Mouse (Mus musculus) cerebellum, adult 2 months (tissue): ENCODE data around the gene Rnls. TPM values are rescaled to one million over a fixed set of nuclear protein-coding genes. Genes with fewer than 3 reads are reported as not detected.

ENCODE experiments used
- DNase-seq, 2 experiments: peaks; one replicate each; pipeline ENCODE4 v3.0.0; 2021
- H3K27ac ChIP-seq: fragments of 200-500 bp; 2 replicates; pipeline ENCODE4 v1.5.1; 2012; ENCODE audit warnings: low read length, control low read depth, inconsistent platforms; ENCODE audit not compliant: insufficient read depth
- H3K27me3 ChIP-seq: fragments of 200-500 bp; 2 replicates; pipeline ENCODE4 v1.6.1; 2012; ENCODE audit warnings: inconsistent platforms, mild to moderate bottlenecking, low read length, moderate library complexity; ENCODE audit not compliant: control insufficient read depth, insufficient read depth
- H3K4me1 ChIP-seq: fragments of 200-500 bp; 2 replicates; pipeline ENCODE4 v1.6.1; 2011; ENCODE audit warnings: low read length; ENCODE audit not compliant: control insufficient read depth, insufficient read depth
- H3K4me3 ChIP-seq: fragments of 200-500 bp; replicated peaks from 2 replicates; pipeline ENCODE3; 2011; ENCODE audit warnings: mild to moderate bottlenecking, low read depth, low read length, control low read depth; ENCODE audit not compliant: insufficient read depth
- CTCF ChIP-seq: fragments of 200-500 bp; IDR thresholded peaks from 2 replicates; pipeline ENCODE4 v1.5.1; 2011; ENCODE audit warnings: low read depth, mild to moderate bottlenecking, control low read depth, low read length, moderate library complexity, borderline replicate concordance; ENCODE audit not compliant: insufficient read depth
- POLR2A ChIP-seq: fragments of 200-500 bp; IDR thresholded peaks from 2 replicates; pipeline ENCODE4 v1.6.1; 2011; ENCODE audit warnings: low read length, control low read depth, borderline replicate concordance; ENCODE audit not compliant: insufficient read depth
- WGBS: fragments of 180-500 bp; shearing (Covaris S2); methylation state at CpG from one replicate; pipeline ENCODE4 v1.1.7; 2018; 5-methylcytosine and 5-hydroxymethylcytosine counted together
- polyA plus RNA-seq: library from polyadenylated mRNA; depleted of rRNA; stranded (reverse); fragments of >200 nt; gene quantifications from 2 replicates; pipeline ENCODE4 v1.2.3, GENCODE M21; 2012

Gene Rnls
- polyA plus RNA-seq, 1 experiment = 2.5 TPM

- TF ChIP-seq CTCF (no peak), POLR2A (no peak)
- 90% methylated on average over 3 of the region's 3 CpGs for WGBS
These were observed 291.5 kb downstream of the Rnls start for GRCm38 (mm10) chr19:33100598-33100997.

DNA sequence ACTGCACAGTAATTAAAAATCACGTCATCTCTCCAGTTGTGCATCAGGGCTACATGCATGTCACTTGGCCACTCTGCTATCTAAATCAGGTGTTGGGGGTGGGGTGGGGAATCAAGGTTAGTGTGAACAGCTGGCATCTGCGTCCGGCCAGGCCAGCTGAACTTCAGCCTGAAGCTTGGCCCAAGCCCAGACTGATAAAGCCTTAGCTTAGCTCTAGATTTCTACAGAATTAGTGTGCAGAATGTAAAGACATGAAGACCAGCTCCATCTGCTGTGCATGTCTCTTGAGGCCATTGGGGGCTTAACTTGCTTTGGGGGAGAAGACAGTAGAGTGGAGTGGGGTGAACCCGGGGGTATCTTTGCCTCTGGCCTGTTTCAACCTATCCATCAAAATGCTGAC, 292.1 kb downstream of the Rnls start:
- Histone ChIP-seq H3K4me3 (no peak overlapping the region), H3K4me1 (no peaks in the 10 kb centered on the region), H3K27me3 (no peaks in the 10 kb centered on the region), H3K27ac (no peak overlapping the region)
- DNase-seq = no peak
- 48% methylated on average over 4 of the region's 4 CpGs for WGBS
- TF ChIP-seq CTCF = no peak
- no peak for TF ChIP-seq POLR2A

More at GRCm38 (mm10) chr19:33100598-33100997, 291.5 kb downstream of the Rnls start:
- Histone ChIP-seq H3K27ac (no peak overlapping the region), H3K4me3 (no peak overlapping the region), H3K27me3 (no peaks in the 10 kb centered on the region), H3K4me1 (no peaks in the 10 kb centered on the region)
- no peak for DNase-seq

DNA sequence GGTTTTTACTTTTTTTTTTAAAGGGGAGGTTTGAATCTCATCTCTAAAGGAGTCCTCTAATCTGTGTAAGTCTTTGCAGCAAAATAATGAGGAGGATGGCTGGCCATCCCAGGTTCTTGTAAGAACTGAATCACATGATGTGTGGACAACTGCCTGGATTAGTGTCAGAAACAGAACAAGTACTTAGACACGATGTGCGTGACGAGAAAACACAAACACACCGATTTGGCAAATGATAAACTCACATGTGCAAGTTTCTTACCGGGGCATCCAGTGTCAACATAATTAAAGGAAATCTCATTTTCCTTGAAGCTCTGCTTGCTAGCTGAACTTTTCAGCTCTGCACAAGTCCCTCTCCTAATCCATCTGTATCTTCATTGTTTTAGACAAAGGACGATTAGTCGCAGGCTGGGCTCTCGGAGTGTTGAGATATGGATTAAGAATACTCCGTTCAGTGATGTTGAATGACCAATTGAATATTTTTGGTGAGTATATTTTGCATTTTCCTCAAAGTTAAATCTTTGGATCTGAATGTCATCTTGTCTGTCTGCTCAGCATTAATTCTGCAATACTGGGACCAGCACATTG, 292.8 kb downstream of the Rnls start:
- no peaks in the 10 kb centered on the region for H3K4me1 ChIP-seq
- H3K4me3 ChIP-seq = no peak overlapping the region
- TF ChIP-seq POLR2A (no peak), CTCF (no peak)
- H3K27me3 ChIP-seq = no peaks in the 10 kb centered on the region
- no peak overlapping the region for H3K27ac ChIP-seq
- DNase-seq = no peak
- WGBS = 33% methylated on average over 9 of the region's 9 CpGs

GRCm38 (mm10) chr19:33097691-33098090, 294.4 kb downstream of the Rnls start:
- no peak for DNase-seq
- Histone ChIP-seq H3K4me1 (no peaks in the 10 kb centered on the region), H3K27me3 (no peaks in the 10 kb centered on the region), H3K4me3 (no peak overlapping the region), H3K27ac (no peak overlapping the region)
- 61% methylated on average over 3 of the region's 3 CpGs for WGBS
- no peak for TF ChIP-seq POLR2A
- no peak for TF ChIP-seq CTCF

- no peak overlapping the region for H3K4me3 ChIP-seq
- WGBS = 97% methylated on average over 5 of the region's 5 CpGs
- H3K27me3 ChIP-seq = no peaks in the 10 kb centered on the region
- H3K27ac ChIP-seq = no peak overlapping the region
- no peaks in the 10 kb centered on the region for H3K4me1 ChIP-seq
- no peak for TF ChIP-seq CTCF
- TF ChIP-seq POLR2A = no peak
- DNase-seq = no peak
These were observed 295.5 kb downstream of the Rnls start for GRCm38 (mm10) chr19:33096581-33096980.

- no peak overlapping the region for H3K4me3 ChIP-seq
- DNase-seq = no peak
- H3K27ac ChIP-seq = no peak overlapping the region
- H3K27me3 ChIP-seq = no peaks in the 10 kb centered on the region
- TF ChIP-seq CTCF (no peak), POLR2A (no peak)
- H3K4me1 ChIP-seq = no peaks in the 10 kb centered on the region
These were observed 299.5 kb downstream of the Rnls start for GRCm38 (mm10) chr19:33092575-33092974.

DNA sequence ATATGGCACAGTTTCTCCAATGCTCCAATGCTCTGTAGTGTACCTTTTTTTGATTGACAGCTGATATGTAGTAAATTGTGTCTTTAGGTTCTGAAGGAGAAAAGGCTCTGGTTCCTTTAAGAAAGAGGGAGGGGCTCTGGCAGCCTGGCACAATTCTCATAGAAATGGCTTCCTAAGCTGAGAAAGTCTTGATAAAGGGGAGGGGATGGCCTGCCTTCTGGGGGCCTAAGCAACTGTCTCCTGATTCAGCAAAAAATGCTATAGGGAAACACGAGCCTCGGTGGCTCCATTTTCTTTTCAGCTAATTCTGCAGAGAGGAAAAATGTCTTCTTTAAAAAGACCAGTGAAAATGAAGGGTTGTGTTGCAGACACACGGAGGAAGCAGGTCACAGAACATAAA, 300.8 kb downstream of the Rnls start:
- H3K27me3 ChIP-seq = no peaks in the 10 kb centered on the region
- no peaks in the 10 kb centered on the region for H3K4me1 ChIP-seq
- TF ChIP-seq CTCF (no peak), POLR2A (no peak)
- no peak overlapping the region for H3K27ac ChIP-seq
- H3K4me3 ChIP-seq = no peak overlapping the region
- 59% methylated on average over 3 of the region's 3 CpGs for WGBS
- no peak for DNase-seq

DNA sequence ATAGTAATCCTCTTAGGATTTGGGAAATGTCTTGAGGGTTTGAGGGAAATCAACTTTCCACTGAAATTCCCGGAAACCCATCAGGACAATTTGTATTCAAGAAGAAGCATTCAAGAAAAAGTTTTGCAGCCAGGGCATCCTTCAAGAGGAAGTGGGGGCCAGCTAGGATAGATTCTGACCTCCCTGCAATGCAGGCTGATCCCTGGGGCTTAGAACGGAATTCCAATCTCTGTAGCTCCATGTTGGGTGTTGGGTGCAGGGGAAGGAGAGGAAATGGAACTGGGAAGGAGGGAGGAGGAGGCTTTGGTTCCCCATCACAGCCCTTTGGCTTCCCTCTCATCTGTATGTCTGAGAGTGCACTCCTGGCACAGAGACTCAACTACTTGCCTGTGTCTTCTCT, 303.2 kb downstream of the Rnls start:
- no peak overlapping the region for H3K4me3 ChIP-seq
- WGBS = 80% methylated on average over 2 of the region's 2 CpGs
- H3K27ac ChIP-seq = no peak overlapping the region
- TF ChIP-seq POLR2A (no peak), CTCF (no peak)
- H3K4me1 ChIP-seq = no peaks in the 10 kb centered on the region
- no peak for DNase-seq
- H3K27me3 ChIP-seq = no peaks in the 10 kb centered on the region
